In genomic region chr10:40348566-40349536, GRCm38 (mm10) we compare ENCODE assay signal across 7 mouse cellular contexts. TPM values are rescaled to one million over a fixed set of nuclear protein-coding genes. Genes with fewer than 3 reads are reported as not detected.
A peak's percentile ranks its signal among the peaks of the same experiment; 100 is the strongest.
DNase-seq lines count a peak whose midpoint lies in the region; ATAC-seq lines count a peak whose summit lies in the region.

No protein-coding gene starts in this region.

- under 1% methylated on average over 74 of the region's 76 CpGs for WGBS in intestine, embryonic 15.5 days
- under 1% methylated on average over 76 of the region's 76 CpGs for WGBS in midbrain, embryonic 10.5 days

- H3K4me3 ChIP-seq in intestine, embryonic 15.5 days (replicated peaks): peak overlapping the region; percentile 87
- peak overlapping the region; percentile 85 for H3K4me3 ChIP-seq in midbrain, embryonic 10.5 days

- peak overlapping the region; percentile 75 for H3K4me2 ChIP-seq in intestine, embryonic 15.5 days (replicated peaks)

- peak overlapping the region; percentile 95 for H3K27ac ChIP-seq in intestine, embryonic 15.5 days
- peak overlapping the region; percentile 95 for H3K27ac ChIP-seq in midbrain, embryonic 10.5 days (replicated peaks)

- no peaks in the 10 kb centered on the region for H3K36me3 ChIP-seq in intestine, embryonic 15.5 days
- H3K36me3 ChIP-seq in midbrain, embryonic 10.5 days: no peaks in the 10 kb centered on the region

- intact Hi-C loops in gastrocnemius, postnatal 36 days (cut with DNase I): loop anchor here (2.0 to 5.0 kb wide), 2 partner anchors 46 to 87 kb away; partner anchors contain the start of gene Amd1
- intact Hi-C loops in left cerebral cortex, postnatal 25 days (cut with DNase I): loop anchor here (1.0 to 5.0 kb wide), 4 partner anchors 47 to 176 kb away; partner anchors contain the start of genes Amd1 and Gtf3c6

- no peaks in the 10 kb centered on the region for H3K27me3 ChIP-seq in intestine, embryonic 15.5 days (replicated peaks)
- H3K27me3 ChIP-seq in midbrain, embryonic 10.5 days (ENCODE audit: low read depth, poor library complexity, severe bottlenecking): no peaks in the 10 kb centered on the region

- DNase-seq in adrenal gland, adult 2 months: peak; percentile 99
- DNase-seq in embryo, embryonic 11.5 days (ENCODE audit: low read depth, low spot score): peak; percentile 98
- DNase-seq in gastrocnemius, postnatal 36 days: peak; percentile 93 to 96
- peak; percentile 96 to 99 for DNase-seq in left cerebral cortex, postnatal 25 days (ENCODE audit: low spot score in 2 of 2)
- DNase-seq in midbrain, embryonic 10.5 days (ENCODE audit: low spot score): peak; percentile 97
- DNase-seq in right cerebral cortex, postnatal 4 days: peak; percentile 87

- no peaks in the 10 kb centered on the region for H3K9me3 ChIP-seq in intestine, embryonic 15.5 days
- H3K9me3 ChIP-seq in midbrain, embryonic 10.5 days (replicated peaks): no peaks in the 10 kb centered on the region

- peak; percentile 98 for ATAC-seq in intestine, embryonic 15.5 days

- 0 out of 2 replicates have a peak, but pooled peaks cover 13% of the 10 kb centered on the region for H3K4me1 ChIP-seq in intestine, embryonic 15.5 days (replicated peaks)
- peaks cover 24% of the 10 kb centered on the region for H3K4me1 ChIP-seq in midbrain, embryonic 10.5 days

- peak overlapping the region; percentile 87 for H3K9ac ChIP-seq in intestine, embryonic 15.5 days

RNA-seq across cellular contexts. Expression of gene Cdk19, which starts 9.5 kb away (rescaled TPM):
- total RNA-seq in adrenal gland, adult 2 months (2021): 10 to 100 TPM in 1 of 2 experiments, 1 to 10 TPM in 1; 8.7 to 12.7 TPM
- polyA plus RNA-seq in adrenal gland, adult 2 months (2012; rRNA removed): 5.2 and 5.8 TPM in 2 replicates
- total RNA-seq in gastrocnemius, postnatal 36 days (2021): 10 to 100 TPM in 1 of 2 experiments, 1 to 10 TPM in 1; 6.9 to 16.6 TPM
- 5.9 and 6.3 TPM in 2 replicates for polyA plus RNA-seq in intestine, embryonic 15.5 days (2015; fragmentation: Nextera tagmentation; extraction: Ambion mirVana)
- 10 to 100 TPM; 48.3 to 50.8 TPM for total RNA-seq in left cerebral cortex, postnatal 25 days (2021)
- 4.1 and 6.3 TPM in 2 replicates for polyA plus RNA-seq in midbrain, embryonic 10.5 days (2016; fragmentation: Nextera tagmentation; extraction: Ambion mirVana)

RNA-seq across cellular contexts. Expression of gene Amd1, which starts 46.9 kb away (rescaled TPM):
- total RNA-seq in adrenal gland, adult 2 months (2021): 10 to 100 TPM; 39.5 to 47.5 TPM
- polyA plus RNA-seq in adrenal gland, adult 2 months (2012; rRNA removed): 1.8 and 2.0 TPM in 2 replicates
- 100 to 1,000 TPM in 1 of 2 experiments, 10 to 100 TPM in 1; 83.0 to 476 TPM for total RNA-seq in gastrocnemius, postnatal 36 days (2021)
- polyA plus RNA-seq in intestine, embryonic 15.5 days (2015; fragmentation: Nextera tagmentation; extraction: Ambion mirVana): 55.7 and 60.4 TPM in 2 replicates
- total RNA-seq in left cerebral cortex, postnatal 25 days (2021): 10 to 100 TPM; 79.3 to 82.0 TPM
- 73.2 and 85.1 TPM in 2 replicates for polyA plus RNA-seq in midbrain, embryonic 10.5 days (2016; fragmentation: Nextera tagmentation; extraction: Ambion mirVana)

Comparison
In these comparisons a context has a peak if more than half of its experiments do, and no peak if none do; other contexts are left out.
1. Peak in every context shown above with its lines: DNase-seq, ATAC-seq, H3K4me3 ChIP-seq and H3K27ac ChIP-seq.